Mouse (Mus musculus): ENCODE results near the gene Creb3l4. TPM values are rescaled to one million over a fixed set of nuclear protein-coding genes. Genes with fewer than 3 reads are reported as not detected.
"Not testable (repeated sequence)": the region's sequence is repeated elsewhere in the genome, so short reads cannot be mapped to it uniquely, and the experiment has no call there.

Gene Creb3l4
- total RNA-seq (2015; ENCODE audit: low replicate concordance) (not detected in 2 replicates), total RNA-seq (2017; ENCODE audit: low replicate concordance) (not detected in 2 replicates)

- ATAC-seq (replicated peaks; ENCODE audit: low FRiP score, poor library complexity, severe bottlenecking) = no peak
These were observed at the start of gene Creb3l4 for GRCm38 (mm10) chr3:90242984-90243775. Gene Creb3l4 (minus strand): TSS chr3:90243512.

- ATAC-seq (replicated peaks; ENCODE audit: low FRiP score, poor library complexity, severe bottlenecking) = peak; percentile 97
These were observed 49.3 kb upstream of the Creb3l4 start, which contains the start of gene Gatad2b for GRCm38 (mm10) chr3:90292345-90293275. Gene Gatad2b (plus strand): TSS chr3:90293178.

GRCm38 (mm10) chr3:90291982-90292344 is 48.7 kb upstream of the Creb3l4 start:
- ATAC-seq (replicated peaks; ENCODE audit: low FRiP score, poor library complexity, severe bottlenecking) = no peak

- ATAC-seq (replicated peaks; ENCODE audit: low FRiP score, poor library complexity, severe bottlenecking) = no peak
These were observed 47.3 kb upstream of the Creb3l4 start for GRCm38 (mm10) chr3:90290602-90291001.

- not testable (repeated sequence) for ATAC-seq (replicated peaks; ENCODE audit: low FRiP score, poor library complexity, severe bottlenecking)
These were observed 46.1 kb upstream of the Creb3l4 start for GRCm38 (mm10) chr3:90289403-90289802.

- no peak for ATAC-seq (replicated peaks; ENCODE audit: low FRiP score, poor library complexity, severe bottlenecking)
These were observed 40.8 kb upstream of the Creb3l4 start for GRCm38 (mm10) chr3:90284150-90284549.

GRCm38 (mm10) chr3:90280708-90281107 is 37.4 kb upstream of the Creb3l4 start:
- no peak for ATAC-seq (replicated peaks; ENCODE audit: low FRiP score, poor library complexity, severe bottlenecking)

- no peak for ATAC-seq (replicated peaks; ENCODE audit: low FRiP score, poor library complexity, severe bottlenecking)
These were observed 36.4 kb upstream of the Creb3l4 start for GRCm38 (mm10) chr3:90279743-90280142.

- ATAC-seq (replicated peaks; ENCODE audit: low FRiP score, poor library complexity, severe bottlenecking) = no peak
These were observed 35.9 kb upstream of the Creb3l4 start for GRCm38 (mm10) chr3:90279216-90279615.

- no peak for ATAC-seq (replicated peaks; ENCODE audit: low FRiP score, poor library complexity, severe bottlenecking)
These were observed 34.9 kb upstream of the Creb3l4 start for GRCm38 (mm10) chr3:90278211-90278610.

GRCm38 (mm10) chr3:90277793-90278192 is 34.5 kb upstream of the Creb3l4 start:
- ATAC-seq (replicated peaks; ENCODE audit: low FRiP score, poor library complexity, severe bottlenecking) = no peak

- no peak for ATAC-seq (replicated peaks; ENCODE audit: low FRiP score, poor library complexity, severe bottlenecking)
These were observed 33.5 kb upstream of the Creb3l4 start for GRCm38 (mm10) chr3:90276858-90277257.

GRCm38 (mm10) chr3:90275286-90275685 is 32.0 kb upstream of the Creb3l4 start:
- no peak for ATAC-seq (replicated peaks; ENCODE audit: low FRiP score, poor library complexity, severe bottlenecking)

- ATAC-seq (replicated peaks; ENCODE audit: low FRiP score, poor library complexity, severe bottlenecking) = no peak
These were observed 30.5 kb upstream of the Creb3l4 start for GRCm38 (mm10) chr3:90273855-90274254.

GRCm38 (mm10) chr3:90272170-90272569 is 28.9 kb upstream of the Creb3l4 start:
- ATAC-seq (replicated peaks; ENCODE audit: low FRiP score, poor library complexity, severe bottlenecking) = no peak

GRCm38 (mm10) chr3:90270784-90271183 is 27.5 kb upstream of the Creb3l4 start:
- ATAC-seq (replicated peaks; ENCODE audit: low FRiP score, poor library complexity, severe bottlenecking) = no peak

- ATAC-seq (replicated peaks; ENCODE audit: low FRiP score, poor library complexity, severe bottlenecking) = no peak
These were observed 25.7 kb upstream of the Creb3l4 start for GRCm38 (mm10) chr3:90268971-90269370.

- no peak for ATAC-seq (replicated peaks; ENCODE audit: low FRiP score, poor library complexity, severe bottlenecking)
These were observed 24.9 kb upstream of the Creb3l4 start for GRCm38 (mm10) chr3:90268190-90268589.

GRCm38 (mm10) chr3:90266901-90267775 is 23.8 kb upstream of the Creb3l4 start:
- ATAC-seq (replicated peaks; ENCODE audit: low FRiP score, poor library complexity, severe bottlenecking) = no peak
